Mouse (Mus musculus) myocyte (in vitro differentiated cells): ENCODE results near the gene Usp50.

Source experiments
- E2F4 ChIP-seq: IDR thresholded peaks from one replicate; pipeline ENCODE4 v1.6.1; 2011; ENCODE audit warnings: mild to moderate bottlenecking, control low read depth, moderate library complexity; ENCODE audit not compliant: insufficient read depth
- MYOD1 ChIP-seq, 3 experiments: IDR thresholded peaks; one replicate each; pipeline ENCODE4 v1.6.1; 2011; ENCODE audit warnings: control low read depth in 2 of 3, low read depth in 2 of 3, mild to moderate bottlenecking in 2 of 3, moderate library complexity in 1 of 3; ENCODE audit not compliant: insufficient read length in 2 of 3, control insufficient read depth in 1 of 3
- MYOG ChIP-seq, 3 experiments: IDR thresholded peaks; one replicate each; pipeline ENCODE4 v1.6.1; 2011; ENCODE audit warnings: control low read depth in 2 of 3, low read depth in 2 of 3, mild to moderate bottlenecking in 2 of 3; ENCODE audit not compliant: insufficient read length in 2 of 3, control insufficient read depth in 1 of 3, insufficient read depth in 1 of 3
- POLR2A ChIP-seq: IDR thresholded peaks from one replicate; pipeline ENCODE4 v1.6.1; 2011; ENCODE audit warnings: low read depth, mild to moderate bottlenecking, control low read depth, moderate library complexity; ENCODE audit not compliant: insufficient read length
- POLR2AphosphoS2 ChIP-seq: IDR thresholded peaks from one replicate; pipeline ENCODE4 v1.6.1; 2011; ENCODE audit warnings: low read depth, control low read depth; ENCODE audit not compliant: insufficient read length
- SRF ChIP-seq: IDR thresholded peaks from one replicate; pipeline ENCODE4 v1.6.1; 2011; ENCODE audit warnings: low read depth; ENCODE audit not compliant: control insufficient read depth, insufficient read length
- TCF12 ChIP-seq: IDR thresholded peaks from one replicate; pipeline ENCODE4 v1.6.1; 2011; ENCODE audit warnings: mild to moderate bottlenecking, control low read depth; ENCODE audit not compliant: poor library complexity, insufficient read depth, severe bottlenecking
- USF1 ChIP-seq: IDR thresholded peaks from one replicate; pipeline ENCODE4 v1.6.1; 2011; ENCODE audit warnings: low read depth, mild to moderate bottlenecking, control low read depth, moderate library complexity

DNA sequence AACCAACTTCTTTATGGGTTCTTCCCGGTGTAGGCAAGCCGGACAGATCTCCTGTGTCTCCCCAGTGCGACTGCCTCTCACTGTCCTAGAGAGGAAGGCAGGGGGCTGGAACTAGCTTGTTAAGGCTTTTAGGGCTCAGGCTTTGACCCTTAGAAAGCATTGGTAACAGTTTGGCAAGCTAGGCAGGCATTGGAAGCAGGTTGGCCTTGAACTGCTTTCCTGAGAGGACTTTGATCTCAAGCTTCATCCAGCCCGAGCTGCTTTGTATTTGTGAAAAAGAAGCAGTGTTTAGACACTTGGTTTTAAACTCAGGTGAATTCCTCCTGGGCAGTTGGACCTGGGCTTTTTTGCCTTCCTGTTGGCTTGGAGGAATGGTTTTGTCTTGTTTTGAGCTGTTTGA lies 4.5 kb downstream of the Usp50 start:
- TF ChIP-seq POLR2A (no peak), USF1 (no peak), POLR2AphosphoS2 (no peak), SRF (no peak), E2F4 (no peak), MYOD1 (IDR thresholded peaks at IDR 0.05; ENCODE audit: control insufficient read depth in 1 of 3, insufficient read length in 2 of 3, low read depth in 2 of 3) (no peak), MYOG (IDR thresholded peaks at IDR 0.05; ENCODE audit: control insufficient read depth in 1 of 3, insufficient read depth in 1 of 3, insufficient read length in 2 of 3, low read depth in 2 of 3) (no peak), TCF12 (no peak)
